Mouse (Mus musculus): ENCODE results near the gene Dcbld2. TPM values are rescaled to one million over a fixed set of nuclear protein-coding genes. Genes with fewer than 3 reads are reported as not detected.

Dcbld2 gene
- polyA plus RNA-seq, 1 experiment, result 71.2 TPM

- no peak overlapping the region for H3K4me3 ChIP-seq (ENCODE audit: insufficient read depth, low read length)
- H3K27ac ChIP-seq (ENCODE audit: insufficient read depth, low read length), result no peak overlapping the region
- TF ChIP-seq CTCF (IDR thresholded peaks at IDR 0.05; ENCODE audit: borderline replicate concordance, insufficient read depth, low read length), result no peak
- TF ChIP-seq POLR2A (IDR thresholded peaks at IDR 0.05; ENCODE audit: low read depth, low read length), result no peak
- H3K4me1 ChIP-seq (ENCODE audit: control insufficient read depth, insufficient read depth, low read length), result no peaks in the 10 kb centered on the region
Measured at GRCm38 (mm10) chr16:58460386-58460785, 52.1 kb downstream of the Dcbld2 start.

DNA sequence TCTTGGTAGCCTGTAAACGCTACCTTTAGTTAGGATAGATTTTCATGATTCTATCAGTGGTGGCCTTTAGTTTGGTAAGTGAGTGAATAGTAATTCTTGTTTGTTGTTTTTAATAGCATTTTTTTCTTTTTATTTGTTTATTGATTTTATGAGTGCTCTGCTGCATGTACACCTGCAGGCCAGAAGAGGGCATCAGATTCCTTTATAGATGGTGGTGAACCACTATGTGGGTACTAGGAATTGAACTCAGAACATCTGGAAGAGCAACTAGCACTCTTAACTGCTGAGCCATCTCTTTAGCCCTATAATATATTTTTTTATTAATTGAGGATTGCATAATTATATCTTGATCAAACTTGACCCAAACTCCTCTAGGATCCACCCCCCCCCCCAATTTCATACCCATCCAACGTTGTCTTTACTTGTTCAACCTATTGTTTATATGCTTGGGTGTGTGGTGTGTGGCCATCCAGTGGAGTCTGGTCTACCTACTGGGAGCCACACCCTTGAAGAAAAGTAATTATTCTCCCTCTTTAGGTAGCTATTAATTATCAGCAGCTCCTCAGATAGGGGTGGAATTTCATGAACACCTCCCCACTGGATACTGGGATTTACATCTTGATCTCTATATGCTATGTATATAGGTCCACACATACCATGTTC lies 53.7 kb downstream of the Dcbld2 start:
- Histone ChIP-seq H3K4me3 (ENCODE audit: insufficient read depth, low read length) (no peak overlapping the region), H3K27ac (ENCODE audit: insufficient read depth, low read length) (no peak overlapping the region), H3K4me1 (ENCODE audit: control insufficient read depth, insufficient read depth, low read length) (no peaks in the 10 kb centered on the region)
- TF ChIP-seq POLR2A (IDR thresholded peaks at IDR 0.05; ENCODE audit: low read depth, low read length) (no peak), CTCF (IDR thresholded peaks at IDR 0.05; ENCODE audit: borderline replicate concordance, insufficient read depth, low read length) (no peak)

GRCm38 (mm10) chr16:58462519-58462918 lies 54.3 kb downstream of the Dcbld2 start:
- Histone ChIP-seq H3K4me3 (ENCODE audit: insufficient read depth, low read length) (no peak overlapping the region), H3K4me1 (ENCODE audit: control insufficient read depth, insufficient read depth, low read length) (no peaks in the 10 kb centered on the region), H3K27ac (ENCODE audit: insufficient read depth, low read length) (no peak overlapping the region)
- no peak for TF ChIP-seq CTCF (IDR thresholded peaks at IDR 0.05; ENCODE audit: borderline replicate concordance, insufficient read depth, low read length)
- TF ChIP-seq POLR2A (IDR thresholded peaks at IDR 0.05; ENCODE audit: low read depth, low read length), result no peak

DNA sequence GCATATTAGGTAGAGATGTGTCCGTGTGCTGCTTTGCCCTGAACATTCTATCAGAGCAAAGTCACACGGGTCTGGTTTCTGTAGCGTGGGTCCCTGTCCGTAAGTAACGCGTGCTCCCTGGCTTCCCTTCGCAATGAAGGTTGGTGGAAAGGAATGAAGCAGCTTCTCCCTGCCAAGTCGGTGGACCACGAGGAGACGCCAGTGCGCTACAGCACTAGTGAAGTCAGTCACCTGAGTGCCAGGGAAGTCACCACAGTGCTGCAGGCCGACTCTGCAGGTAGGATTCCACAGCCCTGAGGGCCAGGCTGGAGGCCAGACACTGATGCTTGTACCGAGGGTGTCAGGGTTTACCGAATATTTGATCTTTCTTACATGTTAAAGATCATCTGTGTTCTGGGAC lies 55.8 kb downstream of the Dcbld2 start:
- H3K4me3 ChIP-seq (ENCODE audit: insufficient read depth, low read length), result no peak overlapping the region
- H3K27ac ChIP-seq (ENCODE audit: insufficient read depth, low read length), result no peak overlapping the region
- no peaks in the 10 kb centered on the region for H3K4me1 ChIP-seq (ENCODE audit: control insufficient read depth, insufficient read depth, low read length)
- TF ChIP-seq POLR2A (IDR thresholded peaks at IDR 0.05; ENCODE audit: low read depth, low read length) (no peak), CTCF (IDR thresholded peaks at IDR 0.05; ENCODE audit: borderline replicate concordance, insufficient read depth, low read length) (no peak)

- Histone ChIP-seq H3K27ac (ENCODE audit: insufficient read depth, low read length) (no peak overlapping the region), H3K4me3 (ENCODE audit: insufficient read depth, low read length) (no peak overlapping the region), H3K4me1 (ENCODE audit: control insufficient read depth, insufficient read depth, low read length) (no peaks in the 10 kb centered on the region)
- no peak for TF ChIP-seq POLR2A (IDR thresholded peaks at IDR 0.05; ENCODE audit: low read depth, low read length)
Measured at GRCm38 (mm10) chr16:58465412-58465811, 57.2 kb downstream of the Dcbld2 start.

DNA sequence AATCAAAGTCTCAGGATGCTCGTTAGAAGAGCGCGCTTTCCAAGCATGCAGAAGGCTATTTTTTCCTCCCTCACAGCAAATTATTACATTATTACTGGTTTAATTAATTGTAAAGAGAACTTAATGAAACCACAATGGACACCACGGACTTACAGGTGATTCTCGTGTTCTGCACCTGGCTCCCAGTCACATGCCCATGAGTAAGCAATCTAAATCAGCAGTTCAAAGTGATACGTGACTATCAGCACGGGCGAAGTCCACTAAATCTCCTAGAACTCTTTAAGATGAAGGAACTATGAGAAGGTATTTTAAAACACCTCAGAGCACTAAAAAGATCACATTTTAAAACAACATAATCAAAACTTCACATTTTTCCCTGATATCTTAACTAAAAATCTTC lies 61.8 kb downstream of the Dcbld2 start:
- Histone ChIP-seq H3K4me1 (ENCODE audit: control insufficient read depth, insufficient read depth, low read length) (no peaks in the 10 kb centered on the region), H3K27ac (ENCODE audit: insufficient read depth, low read length) (no peak overlapping the region), H3K4me3 (ENCODE audit: insufficient read depth, low read length) (no peak overlapping the region)
- no peak for TF ChIP-seq CTCF (IDR thresholded peaks at IDR 0.05; ENCODE audit: borderline replicate concordance, insufficient read depth, low read length)
- no peak for TF ChIP-seq POLR2A (IDR thresholded peaks at IDR 0.05; ENCODE audit: low read depth, low read length)

DNA sequence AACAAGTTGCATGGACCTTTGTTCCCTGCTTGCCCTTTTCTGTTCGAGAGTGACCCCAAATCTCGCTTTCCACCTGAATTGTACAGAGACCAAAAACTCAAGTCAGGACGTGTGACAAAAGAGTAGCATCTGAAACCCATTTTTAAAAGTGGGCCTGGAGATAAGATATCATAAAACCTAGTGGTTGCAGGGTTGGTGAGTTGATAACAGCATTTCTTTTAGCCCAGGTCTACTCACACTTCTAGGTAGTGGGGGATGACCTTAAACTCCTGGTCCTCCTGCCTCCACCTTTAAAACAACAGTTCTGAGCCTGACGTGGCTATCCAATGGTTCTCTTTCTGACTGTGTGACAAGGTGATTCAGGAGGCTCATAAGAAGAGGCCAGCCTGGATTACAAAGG lies 62.6 kb downstream of the Dcbld2 start:
- Histone ChIP-seq H3K27ac (ENCODE audit: insufficient read depth, low read length) (no peak overlapping the region), H3K4me3 (ENCODE audit: insufficient read depth, low read length) (no peak overlapping the region), H3K4me1 (ENCODE audit: control insufficient read depth, insufficient read depth, low read length) (no peaks in the 10 kb centered on the region)
- TF ChIP-seq POLR2A (IDR thresholded peaks at IDR 0.05; ENCODE audit: low read depth, low read length) (no peak), CTCF (IDR thresholded peaks at IDR 0.05; ENCODE audit: borderline replicate concordance, insufficient read depth, low read length) (no peak)

DNA sequence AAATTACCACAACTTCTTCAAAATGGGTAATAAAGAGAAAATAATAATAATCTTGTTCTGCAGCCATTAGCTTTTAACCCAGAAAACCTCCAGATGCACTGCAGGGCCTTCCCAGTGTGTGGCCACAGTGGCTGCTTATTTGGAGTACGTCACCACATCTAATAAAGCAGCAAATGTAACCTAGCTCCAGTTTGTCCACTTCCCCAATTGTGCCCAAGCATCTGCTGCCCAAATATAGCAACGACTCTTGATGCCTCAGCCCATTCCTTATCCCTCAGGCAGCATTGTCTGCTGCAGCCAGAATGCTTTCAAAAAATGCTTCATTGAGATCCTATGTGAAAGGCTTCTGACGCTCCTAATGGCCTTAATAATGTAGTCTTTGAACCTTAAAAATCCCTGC lies 66.6 kb downstream of the Dcbld2 start:
- Histone ChIP-seq H3K27ac (ENCODE audit: insufficient read depth, low read length) (no peak overlapping the region), H3K4me3 (ENCODE audit: insufficient read depth, low read length) (no peak overlapping the region), H3K4me1 (ENCODE audit: control insufficient read depth, insufficient read depth, low read length) (no peaks in the 10 kb centered on the region)
- TF ChIP-seq CTCF (IDR thresholded peaks at IDR 0.05; ENCODE audit: borderline replicate concordance, insufficient read depth, low read length) (no peak), POLR2A (IDR thresholded peaks at IDR 0.05; ENCODE audit: low read depth, low read length) (no peak)

DNA sequence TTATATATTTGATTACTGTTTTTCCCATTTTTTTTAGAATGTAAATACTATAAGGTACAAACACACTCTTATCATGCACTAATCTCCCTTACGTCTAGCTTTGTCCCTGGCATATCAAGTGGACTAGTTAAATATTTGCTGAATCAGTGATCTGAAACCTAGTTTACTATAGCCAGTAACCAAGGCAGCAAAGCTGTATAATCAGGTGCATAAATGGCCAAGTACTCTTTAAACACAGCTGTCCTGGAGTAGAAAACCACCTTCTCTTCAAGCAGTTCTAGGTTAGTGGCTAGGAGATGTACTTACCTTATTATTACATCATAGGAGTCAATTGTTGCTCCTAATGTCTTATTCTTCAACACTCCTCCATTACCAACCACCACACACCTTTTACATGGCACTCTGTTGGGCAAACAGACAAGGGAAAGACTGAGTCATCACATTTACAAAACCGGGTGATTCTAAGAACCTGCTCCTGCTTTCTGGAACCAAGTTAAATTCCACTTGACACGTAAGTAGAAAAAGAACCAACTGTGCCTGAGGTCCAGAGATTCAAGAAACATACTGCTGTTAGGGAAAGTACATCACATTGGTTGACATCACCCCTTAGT lies 67.4 kb downstream of the Dcbld2 start:
- Histone ChIP-seq H3K27ac (ENCODE audit: insufficient read depth, low read length) (no peak overlapping the region), H3K4me1 (ENCODE audit: control insufficient read depth, insufficient read depth, low read length) (no peaks in the 10 kb centered on the region), H3K4me3 (ENCODE audit: insufficient read depth, low read length) (no peak overlapping the region)
- no peak for TF ChIP-seq CTCF (IDR thresholded peaks at IDR 0.05; ENCODE audit: borderline replicate concordance, insufficient read depth, low read length)
- no peak for TF ChIP-seq POLR2A (IDR thresholded peaks at IDR 0.05; ENCODE audit: low read depth, low read length)

GRCm38 (mm10) chr16:58476363-58476762 lies 68.1 kb downstream of the Dcbld2 start:
- peaks cover 4% of the 10 kb centered on the region; the same call in 1 of the 2 replicates for H3K4me1 ChIP-seq (ENCODE audit: control insufficient read depth, insufficient read depth, low read length)
- TF ChIP-seq POLR2A (IDR thresholded peaks at IDR 0.05; ENCODE audit: low read depth, low read length) (no peak), CTCF (IDR thresholded peaks at IDR 0.05; ENCODE audit: borderline replicate concordance, insufficient read depth, low read length) (no peak)
- no peak overlapping the region for H3K4me3 ChIP-seq (ENCODE audit: insufficient read depth, low read length)
- H3K27ac ChIP-seq (ENCODE audit: insufficient read depth, low read length), result no peak overlapping the region

Data from embryonic fibroblast, embryonic 13.5 days (primary cell).